Mouse (Mus musculus): Measurements from ENCODE around the gene Itpr1. TPM values are rescaled to one million over a fixed set of nuclear protein-coding genes. Genes with fewer than 3 reads are reported as not detected.

The Itpr1 gene
- polyA plus RNA-seq, 1 experiment from 2014 or later = 10.8 TPM

DNA sequence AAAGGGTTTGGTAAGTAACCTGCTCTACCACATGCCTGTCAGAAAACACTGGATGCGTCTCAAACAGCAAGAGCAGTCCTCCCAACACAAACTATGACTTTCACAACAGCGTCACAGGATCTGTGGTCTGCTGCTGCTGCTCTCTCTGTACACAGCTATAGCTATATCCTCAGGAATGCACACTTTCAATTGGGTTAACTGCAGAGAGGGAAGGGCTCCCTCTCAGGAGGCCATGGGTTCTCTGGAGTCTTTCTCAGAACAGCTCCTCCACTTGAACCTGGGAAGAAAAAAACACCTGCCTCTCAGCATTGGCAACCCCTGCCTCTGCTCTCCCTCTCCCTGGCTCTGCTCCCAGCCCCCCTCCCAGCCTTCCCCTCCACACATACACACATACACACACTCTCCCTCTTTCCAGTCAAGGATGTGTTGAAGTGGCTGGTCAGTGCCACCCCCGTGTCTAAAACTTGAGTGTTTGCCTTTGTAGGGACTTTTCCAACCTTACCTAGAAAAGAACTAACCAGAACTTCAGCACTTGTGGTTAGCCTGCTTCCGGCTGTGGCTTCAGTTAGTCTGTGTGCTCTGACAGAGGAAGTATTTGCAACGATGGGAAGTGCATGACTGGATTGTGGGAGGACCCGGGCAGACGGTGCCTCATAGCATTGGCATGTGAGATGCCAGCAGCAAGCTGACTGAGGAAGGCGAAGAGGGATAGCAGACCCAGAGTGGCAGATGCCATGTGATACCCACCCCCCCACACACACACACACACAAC, 323.8 kb downstream of the Itpr1 start:
- no peaks in the 10 kb centered on the region for H3K36me3 ChIP-seq
- H3K4me3 ChIP-seq (replicated peaks) = no peak overlapping the region
- 0 out of 2 replicates have a peak, but pooled peaks have one; percentile 20 for ATAC-seq (ENCODE audit: insufficient number of reproducible peaks, low FRiP score, low TSS enrichment, low read depth)
- WGBS = 46% methylated on average over 8 of the region's 8 CpGs
- peak overlapping the region; percentile 36; the same call in 1 of the 2 replicates for H3K27ac ChIP-seq (replicated peaks)
- no peaks in the 10 kb centered on the region for H3K9me3 ChIP-seq (replicated peaks)
- H3K27me3 ChIP-seq = no peaks in the 10 kb centered on the region
- no peak overlapping the region for H3K4me2 ChIP-seq (replicated peaks)
- H3K4me1 ChIP-seq = peaks cover 11% of the 10 kb centered on the region; the same call in 1 of the 2 replicates
- no peak overlapping the region for H3K9ac ChIP-seq

DNA sequence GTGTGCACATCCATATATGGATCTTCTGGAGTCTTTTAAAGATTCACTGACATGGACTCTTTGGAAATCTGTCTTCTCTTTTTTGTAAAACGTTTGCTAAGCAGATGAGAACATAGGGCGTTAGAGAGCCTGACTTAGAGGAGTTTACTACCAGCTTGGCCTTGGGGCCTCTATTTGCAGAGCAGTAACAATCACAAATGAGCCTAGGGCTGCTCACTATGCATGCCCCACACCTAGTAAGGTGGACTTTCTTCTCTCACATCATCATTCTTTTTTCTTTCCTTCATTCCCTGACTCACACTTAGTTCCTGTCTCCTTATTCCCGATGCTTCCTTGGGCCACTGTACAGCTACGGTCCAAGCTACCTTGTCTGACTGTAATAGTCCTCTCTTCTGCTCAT, 325.5 kb downstream of the Itpr1 start:
- Histone ChIP-seq H3K9me3 (replicated peaks) (no peaks in the 10 kb centered on the region), H3K36me3 (no peaks in the 10 kb centered on the region), H3K27me3 (no peaks in the 10 kb centered on the region), H3K27ac (replicated peaks) (no peak overlapping the region), H3K4me2 (replicated peaks) (no peak overlapping the region), H3K4me3 (replicated peaks) (no peak overlapping the region), H3K4me1 (peaks cover 5% of the 10 kb centered on the region; the same call in 1 of the 2 replicates), H3K9ac (no peak overlapping the region)
- 76% methylated on average over 4 of the region's 4 CpGs for WGBS
- no peak for ATAC-seq (ENCODE audit: insufficient number of reproducible peaks, low FRiP score, low TSS enrichment, low read depth)

- H3K9ac ChIP-seq = no peak overlapping the region
- ATAC-seq (ENCODE audit: insufficient number of reproducible peaks, low FRiP score, low TSS enrichment, low read depth) = no peak
- H3K4me3 ChIP-seq (replicated peaks) = no peak overlapping the region
- H3K27ac ChIP-seq (replicated peaks) = no peak overlapping the region
- H3K36me3 ChIP-seq = no peaks in the 10 kb centered on the region
- no peak overlapping the region for H3K4me2 ChIP-seq (replicated peaks)
- H3K4me1 ChIP-seq = peaks cover 5% of the 10 kb centered on the region; the same call in 1 of the 2 replicates
- no peaks in the 10 kb centered on the region for H3K27me3 ChIP-seq
- 80% methylated on average over 6 of the region's 6 CpGs for WGBS
- H3K9me3 ChIP-seq (replicated peaks) = no peaks in the 10 kb centered on the region
Measured at GRCm38 (mm10) chr6:108540441-108540840, 327.5 kb downstream of the Itpr1 start.

DNA sequence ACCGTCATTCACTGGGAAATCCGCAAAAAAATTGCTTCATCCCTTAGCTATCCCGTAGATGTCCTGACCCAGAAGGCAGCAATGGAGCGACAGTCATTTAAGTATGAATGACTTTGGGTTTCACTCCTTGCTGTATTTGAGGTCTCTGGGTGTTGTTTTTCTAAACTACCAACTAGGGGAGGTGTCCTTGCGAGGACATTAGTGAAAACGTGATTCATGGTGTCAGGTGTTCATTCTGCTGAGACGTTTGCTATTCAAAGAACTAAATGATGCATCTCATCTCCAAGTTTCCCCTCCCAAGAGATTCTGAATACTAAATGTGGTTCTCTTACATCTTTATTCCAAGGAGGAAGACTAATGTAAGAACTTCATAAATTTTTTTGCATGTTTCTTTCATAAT, 332.0 kb downstream of the Itpr1 start:
- no peaks in the 10 kb centered on the region for H3K4me1 ChIP-seq
- H3K9me3 ChIP-seq (replicated peaks) = no peaks in the 10 kb centered on the region
- 76% methylated on average over 7 of the region's 7 CpGs for WGBS
- H3K27me3 ChIP-seq = no peaks in the 10 kb centered on the region
- no peak for ATAC-seq (ENCODE audit: insufficient number of reproducible peaks, low FRiP score, low TSS enrichment, low read depth)
- H3K36me3 ChIP-seq = no peaks in the 10 kb centered on the region
- H3K4me2 ChIP-seq (replicated peaks) = no peak overlapping the region
- no peak overlapping the region for H3K4me3 ChIP-seq (replicated peaks)
- no peak overlapping the region for H3K27ac ChIP-seq (replicated peaks)
- no peak overlapping the region for H3K9ac ChIP-seq

DNA sequence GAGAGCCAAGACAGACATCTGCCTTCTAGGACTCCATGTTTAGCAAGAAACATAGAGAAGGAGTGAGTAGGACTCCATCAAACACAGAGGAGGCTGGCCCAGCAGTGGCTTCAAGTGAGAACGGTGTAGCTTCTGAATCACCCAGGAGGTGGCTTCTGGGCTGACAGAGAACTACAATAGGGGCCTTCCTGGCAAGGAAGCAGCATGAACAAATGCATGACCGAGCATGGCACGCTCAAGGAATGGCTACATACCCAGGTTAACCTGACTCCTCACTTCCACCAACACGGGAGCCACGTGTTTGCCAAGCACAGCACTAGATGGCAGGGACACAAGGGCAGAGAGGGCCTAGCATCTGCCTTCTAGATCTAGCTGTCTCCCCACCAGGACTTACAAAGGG, 332.6 kb downstream of the Itpr1 start:
- 80% methylated on average over 5 of the region's 5 CpGs for WGBS
- no peaks in the 10 kb centered on the region for H3K36me3 ChIP-seq
- no peaks in the 10 kb centered on the region for H3K9me3 ChIP-seq (replicated peaks)
- ATAC-seq (ENCODE audit: insufficient number of reproducible peaks, low FRiP score, low TSS enrichment, low read depth) = no peak
- no peak overlapping the region for H3K27ac ChIP-seq (replicated peaks)
- no peaks in the 10 kb centered on the region for H3K4me1 ChIP-seq
- no peak overlapping the region for H3K4me2 ChIP-seq (replicated peaks)
- H3K9ac ChIP-seq = no peak overlapping the region
- H3K27me3 ChIP-seq = no peaks in the 10 kb centered on the region
- no peak overlapping the region for H3K4me3 ChIP-seq (replicated peaks)

DNA sequence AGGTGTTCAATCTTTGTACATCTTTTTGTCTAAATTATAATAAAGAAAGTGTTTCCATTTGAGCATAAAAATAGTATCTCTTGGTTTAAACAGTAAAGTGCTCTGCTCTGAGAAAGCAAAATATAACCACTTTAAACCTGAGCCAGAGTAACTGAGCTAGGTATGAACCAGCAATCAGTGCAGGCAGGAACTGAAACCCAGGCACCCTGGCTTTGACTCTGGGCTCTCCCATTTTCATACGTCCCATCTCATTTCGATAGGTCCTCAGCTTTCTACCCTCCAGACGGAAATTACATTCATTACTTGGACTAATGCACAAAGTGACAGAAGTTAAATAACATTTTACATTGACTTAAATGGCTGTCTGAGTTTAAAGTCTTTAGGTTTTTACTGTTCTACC, 335.5 kb downstream of the Itpr1 start:
- Histone ChIP-seq H3K9ac (no peak overlapping the region), H3K4me1 (no peaks in the 10 kb centered on the region), H3K27ac (replicated peaks) (no peak overlapping the region), H3K27me3 (no peaks in the 10 kb centered on the region), H3K4me2 (replicated peaks) (no peak overlapping the region), H3K9me3 (replicated peaks) (no peaks in the 10 kb centered on the region), H3K4me3 (replicated peaks) (no peak overlapping the region), H3K36me3 (no peaks in the 10 kb centered on the region)
- no peak for ATAC-seq (ENCODE audit: insufficient number of reproducible peaks, low FRiP score, low TSS enrichment, low read depth)
- WGBS = 86% methylated on average over 3 of the region's 3 CpGs

GRCm38 (mm10) chr6:108549495-108549935, 336.6 kb downstream of the Itpr1 start:
- Histone ChIP-seq H3K27me3 (no peaks in the 10 kb centered on the region), H3K36me3 (no peaks in the 10 kb centered on the region), H3K9ac (no peak overlapping the region), H3K4me1 (no peaks in the 10 kb centered on the region), H3K27ac (replicated peaks) (no peak overlapping the region), H3K4me2 (replicated peaks) (no peak overlapping the region), H3K9me3 (replicated peaks) (no peaks in the 10 kb centered on the region), H3K4me3 (replicated peaks) (no peak overlapping the region)
- no peak for ATAC-seq (ENCODE audit: insufficient number of reproducible peaks, low FRiP score, low TSS enrichment, low read depth)
- WGBS = 69% methylated on average over 6 of the region's 6 CpGs

GRCm38 (mm10) chr6:108551725-108552620, 339.1 kb downstream of the Itpr1 start:
- no peak for ATAC-seq (ENCODE audit: insufficient number of reproducible peaks, low FRiP score, low TSS enrichment, low read depth)
- Histone ChIP-seq H3K9ac (no peak overlapping the region), H3K4me2 (replicated peaks) (no peak overlapping the region), H3K27ac (replicated peaks) (no peak overlapping the region), H3K9me3 (replicated peaks) (no peaks in the 10 kb centered on the region), H3K36me3 (no peaks in the 10 kb centered on the region), H3K4me1 (no peaks in the 10 kb centered on the region), H3K27me3 (no peaks in the 10 kb centered on the region), H3K4me3 (replicated peaks) (no peak overlapping the region)
- WGBS = 77% methylated on average over 12 of the region's 12 CpGs

- H3K4me1 ChIP-seq = no peaks in the 10 kb centered on the region
- no peak for ATAC-seq (ENCODE audit: insufficient number of reproducible peaks, low FRiP score, low TSS enrichment, low read depth)
- 80% methylated on average over 3 of the region's 3 CpGs for WGBS
- H3K4me2 ChIP-seq (replicated peaks) = no peak overlapping the region
- no peaks in the 10 kb centered on the region for H3K27me3 ChIP-seq
- no peaks in the 10 kb centered on the region for H3K36me3 ChIP-seq
- H3K9me3 ChIP-seq (replicated peaks) = no peaks in the 10 kb centered on the region
- no peak overlapping the region for H3K27ac ChIP-seq (replicated peaks)
- no peak overlapping the region for H3K4me3 ChIP-seq (replicated peaks)
- no peak overlapping the region for H3K9ac ChIP-seq
Measured at GRCm38 (mm10) chr6:108553013-108553412, 340.1 kb downstream of the Itpr1 start.

DNA sequence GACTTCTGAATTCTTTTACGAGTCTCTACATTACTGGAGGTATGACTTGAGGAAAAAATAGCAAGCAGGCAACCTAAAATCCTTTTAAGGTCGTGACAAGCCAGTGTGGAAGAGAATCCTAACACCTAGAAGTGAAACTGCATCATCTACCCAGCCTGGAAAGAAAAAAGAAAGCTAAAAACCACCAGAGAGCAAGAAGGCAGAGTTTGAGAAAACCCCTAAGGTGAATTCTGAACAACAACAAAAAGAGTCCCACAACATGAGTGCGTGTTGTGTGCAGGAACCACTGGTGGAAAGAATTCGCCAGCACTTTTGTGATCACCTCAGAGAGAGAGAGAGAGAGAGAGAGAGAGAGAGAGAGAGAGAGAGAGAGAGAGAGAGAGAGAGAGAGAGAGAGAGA, 340.6 kb downstream of the Itpr1 start:
- Histone ChIP-seq H3K27ac (replicated peaks) (no peak overlapping the region), H3K4me2 (replicated peaks) (no peak overlapping the region), H3K36me3 (no peaks in the 10 kb centered on the region), H3K9me3 (replicated peaks) (no peaks in the 10 kb centered on the region), H3K4me3 (replicated peaks) (no peak overlapping the region), H3K4me1 (no peaks in the 10 kb centered on the region), H3K9ac (no peak overlapping the region), H3K27me3 (no peaks in the 10 kb centered on the region)
- 81% methylated on average over 4 of the region's 4 CpGs for WGBS
- no peak for ATAC-seq (ENCODE audit: insufficient number of reproducible peaks, low FRiP score, low TSS enrichment, low read depth)

- H3K27me3 ChIP-seq = no peaks in the 10 kb centered on the region
- WGBS = 94% methylated on average over 4 of the region's 4 CpGs
- H3K4me1 ChIP-seq = no peaks in the 10 kb centered on the region
- H3K9me3 ChIP-seq (replicated peaks) = no peaks in the 10 kb centered on the region
- H3K27ac ChIP-seq (replicated peaks) = no peak overlapping the region
- ATAC-seq (ENCODE audit: insufficient number of reproducible peaks, low FRiP score, low TSS enrichment, low read depth) = no peak
- H3K36me3 ChIP-seq = no peaks in the 10 kb centered on the region
- no peak overlapping the region for H3K4me3 ChIP-seq (replicated peaks)
- H3K9ac ChIP-seq = no peak overlapping the region
- H3K4me2 ChIP-seq (replicated peaks) = no peak overlapping the region
Measured at GRCm38 (mm10) chr6:108554389-108554788, 341.5 kb downstream of the Itpr1 start.

Data from embryonic facial prominence, embryonic 15.5 days (tissue).